Mouse (Mus musculus) neural tube, embryonic 11.5 days (tissue): Measurements from ENCODE around the gene Plekhm1. TPM values are rescaled to one million over a fixed set of nuclear protein-coding genes. Genes with fewer than 3 reads are reported as not detected.
A peak's percentile ranks its signal among the peaks of the same experiment; 100 is the strongest.
"Not testable (repeated sequence)": the region's sequence is repeated elsewhere in the genome, so short reads cannot be mapped to it uniquely, and the experiment has no call there.

Experiments used
- ATAC-seq: fragments of 200-750 bp; cut with Nextera tagmentation; 2 replicates; pipeline ENCODE4 v1.8.0; 2017; ENCODE audit warnings: moderate number of reproducible peaks, mild to moderate bottlenecking, moderate TSS enrichment, moderate library complexity; ENCODE audit not compliant: insufficient read depth, low FRiP score, low TSS enrichment
- DNase-seq: peaks from one replicate; pipeline ENCODE4 v3.0.0-alpha.2; 2015; ENCODE audit warnings: low spot score
- H3K27ac ChIP-seq: fragments of 300-500 bp; sonication (generic); 2 replicates; pipeline ENCODE4 v1.5.1; 2014; ENCODE audit warnings: low read depth, mild to moderate bottlenecking, low read length
- H3K27me3 ChIP-seq: fragments of 300-500 bp; sonication (generic); 2 replicates; pipeline ENCODE4 v1.6.1; 2014; ENCODE audit warnings: mild to moderate bottlenecking, low read length, mixed read lengths; ENCODE audit not compliant: control insufficient read depth, insufficient read depth
- H3K36me3 ChIP-seq: fragments of 300-500 bp; sonication (generic); 2 replicates; pipeline ENCODE4 v1.6.1; 2014; ENCODE audit warnings: mild to moderate bottlenecking, low read length, moderate library complexity, mixed read lengths; ENCODE audit not compliant: control insufficient read depth, insufficient read depth
- H3K4me1 ChIP-seq: fragments of 300-500 bp; sonication (generic); 2 replicates; pipeline ENCODE4 v1.6.1; 2014; ENCODE audit warnings: low read length, mixed read lengths; ENCODE audit not compliant: control insufficient read depth, insufficient read depth
- H3K4me2 ChIP-seq: fragments of 300-500 bp; sonication (generic); 2 replicates; pipeline ENCODE4 v1.6.1; 2014; ENCODE audit warnings: low read depth, mild to moderate bottlenecking, moderate library complexity
- H3K4me3 ChIP-seq: fragments of 300-500 bp; sonication (generic); 2 replicates; pipeline ENCODE4 v1.5.1; 2014; ENCODE audit warnings: low read depth, low read length
- H3K9ac ChIP-seq: fragments of 300-500 bp; sonication (generic); 2 replicates; pipeline ENCODE4 v1.6.1; 2014; ENCODE audit warnings: mild to moderate bottlenecking, low read length
- H3K9me3 ChIP-seq: fragments of 300-500 bp; sonication (generic); 2 replicates; pipeline ENCODE4 v1.6.1; 2016; ENCODE audit warnings: low read length; ENCODE audit not compliant: control insufficient read depth
- WGBS: fragments of 180-500 bp; shearing (Covaris S2); extraction: QIAGEN DNeasy Blood & Tissue Kit; methylation state at CpG from one replicate; pipeline ENCODE4 v1.1.7; 2014; 5-methylcytosine and 5-hydroxymethylcytosine counted together
- polyA plus RNA-seq: library from polyadenylated mRNA; unstranded; fragments of >200 nt; fragmentation: Nextera tagmentation; extraction: Ambion mirVana; gene quantifications from 2 replicates; pipeline ENCODE4 v1.2.1, GENCODE M21; 2014

Plekhm1 gene
- polyA plus RNA-seq: 10.0 and 10.5 TPM in 2 replicates

GRCm38 (mm10) chr11:103411981-103412949 lies at the start of gene Plekhm1:
Plekhm1 (minus strand) TSS chr11:103412687.
- no peaks in the 10 kb centered on the region for H3K27me3 ChIP-seq
- H3K9ac ChIP-seq: peak within 1 kb of the TSS; percentile 74
- H3K4me2 ChIP-seq: peak within 1 kb of the TSS; percentile 79
- no peaks in the 10 kb centered on the region for H3K9me3 ChIP-seq
- peak within 1 kb of the TSS; percentile 71 for H3K4me3 ChIP-seq
- DNase-seq: peak; percentile 95
- peaks cover 12% of the 10 kb centered on the region for H3K4me1 ChIP-seq
- no peaks in the 10 kb centered on the region for H3K36me3 ChIP-seq
- peak; percentile 97 for ATAC-seq
- no peak within 1 kb of the TSS; the same call in 1 of the 2 replicates for H3K27ac ChIP-seq
- 1% methylated on average over 62 of the region's 67 CpGs for WGBS

- H3K27me3 ChIP-seq, H3K4me2 ChIP-seq, ATAC-seq, DNase-seq, H3K4me1 ChIP-seq, H3K27ac ChIP-seq, H3K4me3 ChIP-seq, H3K9me3 ChIP-seq, H3K36me3 ChIP-seq, H3K9ac ChIP-seq: not testable (repeated sequence)
- 79% methylated on average over 1 of the region's 1 CpGs for WGBS
Measured at GRCm38 (mm10) chr11:103451105-103451504, 38.6 kb upstream of the Plekhm1 start.

- H3K27ac ChIP-seq, H3K9ac ChIP-seq, H3K36me3 ChIP-seq, H3K9me3 ChIP-seq, H3K4me1 ChIP-seq, H3K4me3 ChIP-seq, ATAC-seq, H3K27me3 ChIP-seq, DNase-seq, H3K4me2 ChIP-seq: not testable (repeated sequence)
- 91% methylated on average over 14 of the region's 14 CpGs for WGBS
Measured at GRCm38 (mm10) chr11:103449721-103450120, 37.2 kb upstream of the Plekhm1 start.

GRCm38 (mm10) chr11:103443678-103444077 lies 31.2 kb upstream of the Plekhm1 start:
- ATAC-seq: no peak
- WGBS: 89% methylated on average over 3 of the region's 3 CpGs

GRCm38 (mm10) chr11:103436282-103436681 lies 23.8 kb upstream of the Plekhm1 start:
- Histone ChIP-seq H3K9me3 (no peaks in the 10 kb centered on the region), H3K4me3 (no peak overlapping the region), H3K4me2 (no peak overlapping the region), H3K4me1 (no peaks in the 10 kb centered on the region), H3K27ac (no peak overlapping the region), H3K36me3 (no peaks in the 10 kb centered on the region), H3K9ac (no peak overlapping the region), H3K27me3 (no peaks in the 10 kb centered on the region)
- ATAC-seq: no peak
- WGBS: 89% methylated on average over 5 of the region's 5 CpGs
- DNase-seq: no peak

More at GRCm38 (mm10) chr11:103443678-103444077, 31.2 kb upstream of the Plekhm1 start:
- H3K36me3 ChIP-seq: no peaks in the 10 kb centered on the region
- no peaks in the 10 kb centered on the region for H3K27me3 ChIP-seq
- H3K9me3 ChIP-seq: no peaks in the 10 kb centered on the region
- H3K27ac ChIP-seq: no peak overlapping the region
- no peak overlapping the region for H3K9ac ChIP-seq
- H3K4me2 ChIP-seq: no peak overlapping the region
- H3K4me3 ChIP-seq: no peak overlapping the region
- H3K4me1 ChIP-seq: no peaks in the 10 kb centered on the region
- DNase-seq: no peak

- DNase-seq (no peak), ATAC-seq (no peak)
- Histone ChIP-seq H3K27ac (no peak overlapping the region), H3K4me1 (no peaks in the 10 kb centered on the region), H3K9me3 (no peaks in the 10 kb centered on the region), H3K27me3 (no peaks in the 10 kb centered on the region), H3K4me3 (no peak overlapping the region), H3K36me3 (no peaks in the 10 kb centered on the region), H3K4me2 (no peak overlapping the region), H3K9ac (no peak overlapping the region)
- WGBS: 23% methylated on average over 5 of the region's 5 CpGs
Measured at GRCm38 (mm10) chr11:103425031-103425430, 12.5 kb upstream of the Plekhm1 start.

GRCm38 (mm10) chr11:103419667-103420066 lies 7.2 kb upstream of the Plekhm1 start:
- DNase-seq: no peak
- WGBS: 84% methylated on average over 13 of the region's 13 CpGs
- H3K4me2 ChIP-seq: no peak overlapping the region
- H3K9me3 ChIP-seq: no peaks in the 10 kb centered on the region
- H3K4me1 ChIP-seq: no peaks in the 10 kb centered on the region
- no peaks in the 10 kb centered on the region for H3K36me3 ChIP-seq
- no peaks in the 10 kb centered on the region for H3K27me3 ChIP-seq
- no peak overlapping the region for H3K4me3 ChIP-seq
- H3K27ac ChIP-seq: no peak overlapping the region
- ATAC-seq: no peak
- no peak overlapping the region for H3K9ac ChIP-seq

GRCm38 (mm10) chr11:103419226-103419625 lies 6.7 kb upstream of the Plekhm1 start:
- no peaks in the 10 kb centered on the region for H3K27me3 ChIP-seq
- H3K4me2 ChIP-seq: no peak overlapping the region
- no peak overlapping the region for H3K9ac ChIP-seq
- ATAC-seq (no peak), DNase-seq (no peak)
- no peaks in the 10 kb centered on the region for H3K9me3 ChIP-seq
- H3K4me3 ChIP-seq: no peak overlapping the region
- no peaks in the 10 kb centered on the region for H3K36me3 ChIP-seq
- no peaks in the 10 kb centered on the region for H3K4me1 ChIP-seq
- no peak overlapping the region for H3K27ac ChIP-seq
- 81% methylated on average over 5 of the region's 5 CpGs for WGBS

GRCm38 (mm10) chr11:103413516-103413915 lies 1.0 kb upstream of the Plekhm1 start:
- Histone ChIP-seq H3K4me3 (no peak overlapping the region), H3K4me1 (peaks cover 12% of the 10 kb centered on the region), H3K36me3 (no peaks in the 10 kb centered on the region), H3K27me3 (no peaks in the 10 kb centered on the region), H3K9me3 (no peaks in the 10 kb centered on the region), H3K4me2 (peak overlapping the region; percentile 79; the same call in 1 of the 2 replicates), H3K27ac (no peak overlapping the region), H3K9ac (no peak overlapping the region)
- DNase-seq (no peak), ATAC-seq (no peak)
- 95% methylated on average over 1 of the region's 1 CpGs for WGBS
